Mouse (Mus musculus) lung, adult 2 months (tissue): Measurements from ENCODE around the gene Adam25.
"Not testable (repeated sequence)": the region's sequence is repeated elsewhere in the genome, so short reads cannot be mapped to it uniquely, and the experiment has no call there.

Experiments
- CTCF ChIP-seq: fragments of 200-500 bp; IDR thresholded peaks from 2 replicates; pipeline ENCODE4 v1.5.1; 2011; ENCODE audit warnings: mild to moderate bottlenecking, low read length, control low read depth; ENCODE audit not compliant: insufficient read depth
- POLR2A ChIP-seq: fragments of 200-500 bp; IDR thresholded peaks from 2 replicates; pipeline ENCODE4 v1.6.1; 2011; ENCODE audit warnings: low read depth, mild to moderate bottlenecking, control low read depth, low read length, borderline replicate concordance; ENCODE audit errors: extremely low read depth

GRCm38 (mm10) chr8:40715406-40715805 lies 36.6 kb upstream of the Adam25 start:
- not testable (repeated sequence) for TF ChIP-seq POLR2A, CTCF
